ENCODE assay signal across 8 mouse cellular contexts in genomic region chr1:93679889-93680568, GRCm38 (mm10). TPM values are rescaled to one million over a fixed set of nuclear protein-coding genes. Genes with fewer than 3 reads are reported as not detected.
DNase-seq lines count a peak whose midpoint lies in the region; ATAC-seq and TF ChIP-seq lines count a peak whose summit lies in the region.

No protein-coding gene starts in this region.

- in situ Hi-C loops in ES-E14 (cut with MboI; ENCODE audit: low sequenced_read_pairs in 2 of 2, unreplicated experiment in 2 of 2) = no loop called here

- no peak overlapping the region for H3K4me3 ChIP-seq in ES-E14 (ENCODE audit: insufficient read depth in 1 of 2, low read depth in 1 of 2, low read length in 2 of 2, poor library complexity in 1 of 2, severe bottlenecking in 1 of 2)
- no peak overlapping the region for H3K4me3 ChIP-seq in heart, embryonic 11.5 days (ENCODE audit: low read depth, low read length)

- H3K9me3 ChIP-seq in ES-E14 (ENCODE audit: control insufficient read depth, insufficient read depth, low read depth, low read length) = no peaks in the 10 kb centered on the region
- H3K9me3 ChIP-seq in heart, embryonic 11.5 days (replicated peaks; ENCODE audit: control insufficient read depth, low read length) = no peaks in the 10 kb centered on the region

- no peaks in the 10 kb centered on the region for H3K4me1 ChIP-seq in ES-E14 (ENCODE audit: control insufficient read depth in 2 of 2, insufficient read depth in 2 of 2, low read length in 2 of 2, poor library complexity in 1 of 2)
- 0 out of 2 replicates have a peak, but pooled peaks cover 1% of the 10 kb centered on the region for H3K4me1 ChIP-seq in heart, embryonic 11.5 days (ENCODE audit: control insufficient read depth, insufficient read depth, low read length)

- H3K27me3 ChIP-seq in heart, embryonic 11.5 days (ENCODE audit: control insufficient read depth, insufficient read depth, low read length) = no peaks in the 10 kb centered on the region

- no peak overlapping the region for H3K9ac ChIP-seq in ES-E14 (ENCODE audit: insufficient read depth, low read depth, low read length, poor library complexity, severe bottlenecking)
- H3K9ac ChIP-seq in heart, embryonic 11.5 days (ENCODE audit: low read depth, low read length) = no peak overlapping the region

- H3K4me2 ChIP-seq in heart, embryonic 11.5 days = no peak overlapping the region

- peak; percentile 40 to 67 for DNase-seq in adrenal gland, adult (ENCODE audit: inconsistent age in 2 of 2, low spot score in 1 of 2)
- no peak for DNase-seq in adrenal gland, postnatal 4 days (ENCODE audit: low spot score in 2 of 2)
- no peak for DNase-seq in ES-E14 (ENCODE audit: low read depth, low spot score)
- DNase-seq in kidney, postnatal 4 days = peak; percentile 28 to 47
- no peak for DNase-seq in spleen, postnatal 10 days (ENCODE audit: low spot score in 2 of 2)
- DNase-seq in ovary, postnatal 10 days (ENCODE audit: low spot score) = no peak
- no peak for DNase-seq in left cerebral cortex, postnatal 4 days

- no peak overlapping the region for H3K27ac ChIP-seq in ES-E14 (ENCODE audit: insufficient read depth, low read depth, low read length, poor library complexity, severe bottlenecking)
- no peak overlapping the region for H3K27ac ChIP-seq in heart, embryonic 11.5 days (ENCODE audit: low read depth, low read length)

- H3K36me3 ChIP-seq in ES-E14 (ENCODE audit: control insufficient read depth, insufficient read depth, low read length, poor library complexity, severe bottlenecking) = no peaks in the 10 kb centered on the region
- no peaks in the 10 kb centered on the region for H3K36me3 ChIP-seq in heart, embryonic 11.5 days (ENCODE audit: control insufficient read depth, insufficient read depth, low read length)

- peak; percentile 54; the same call in 1 of the 2 replicates for ATAC-seq in heart, embryonic 11.5 days (replicated peaks; ENCODE audit: insufficient number of reproducible peaks, low FRiP score, low TSS enrichment)

- 41% methylated on average over 7 of the region's 7 CpGs for WGBS in heart, embryonic 11.5 days (ENCODE audit: insufficient replicate concordance)

- intact Hi-C loops in left cerebral cortex, postnatal 4 days (cut with DNase I) = no loop called here

TF ChIP-seq in ES-E14, 5 proteins besides CTCF, POLR2A, EP300 and RAD21:
- TF ChIP-seq CHD2 (IDR thresholded peaks at IDR 0.05; ENCODE audit: low read depth, low read length) (no peak), ZNF384 (IDR thresholded peaks at IDR 0.05; ENCODE audit: low read depth, low read length) (peak; percentile 80), MAFK (IDR thresholded peaks at IDR 0.05; ENCODE audit: insufficient read depth, low read depth, low read length) (no peak), HCFC1 (IDR thresholded peaks at IDR 0.05; ENCODE audit: borderline replicate concordance, insufficient read depth, low read length) (no peak), ZC3H11A (IDR thresholded peaks at IDR 0.05; ENCODE audit: borderline replicate concordance, low read depth, low read length) (no peak)

RNA-seq across cellular contexts. Expression of gene Bok, which starts 5.4 kb away (rescaled TPM):
- total RNA-seq in adrenal gland, postnatal 4 days (2021) = 10 to 100 TPM; 22.5 to 25.4 TPM
- total RNA-seq in ES-E14 (2012; rRNA removed) = 21.1 and 26.9 TPM in 2 replicates
- polyA plus RNA-seq in heart, embryonic 11.5 days (2014; fragmentation: Nextera tagmentation; extraction: Ambion mirVana) = 29.2 and 33.2 TPM in 2 replicates
- total RNA-seq in left cerebral cortex, postnatal 4 days (2021) = 10 to 100 TPM; 45.0 to 48.7 TPM

RNA-seq across cellular contexts. Expression of gene Stk25, which starts 21.6 kb away (rescaled TPM):
- 100 to 1,000 TPM; 164 to 171 TPM for total RNA-seq in adrenal gland, postnatal 4 days (2021)
- 62.0 and 79.3 TPM in 2 replicates for total RNA-seq in ES-E14 (2012; rRNA removed)
- polyA plus RNA-seq in heart, embryonic 11.5 days (2014; fragmentation: Nextera tagmentation; extraction: Ambion mirVana) = 144 and 152 TPM in 2 replicates
- total RNA-seq in left cerebral cortex, postnatal 4 days (2021) = 100 to 1,000 TPM; 352 to 377 TPM

Comparison
In these comparisons a context has a peak if more than half of its experiments do, and no peak if none do; other contexts are left out.
1. DNase-seq: peak in adrenal gland, adult (2 of 2) and kidney, postnatal 4 days (2 of 2); none in adrenal gland, postnatal 4 days (0 of 2), ES-E14 (single experiment), spleen, postnatal 10 days (0 of 2), ovary, postnatal 10 days (single experiment) and left cerebral cortex, postnatal 4 days (single experiment).